Mouse (Mus musculus): ENCODE results near the gene Kbtbd2. TPM values are rescaled to one million over a fixed set of nuclear protein-coding genes. Genes with fewer than 3 reads are reported as not detected.

Gene Kbtbd2
- total RNA-seq, 2 experiments from 2014 or later: 19.3 to 21.0 TPM

DNA sequence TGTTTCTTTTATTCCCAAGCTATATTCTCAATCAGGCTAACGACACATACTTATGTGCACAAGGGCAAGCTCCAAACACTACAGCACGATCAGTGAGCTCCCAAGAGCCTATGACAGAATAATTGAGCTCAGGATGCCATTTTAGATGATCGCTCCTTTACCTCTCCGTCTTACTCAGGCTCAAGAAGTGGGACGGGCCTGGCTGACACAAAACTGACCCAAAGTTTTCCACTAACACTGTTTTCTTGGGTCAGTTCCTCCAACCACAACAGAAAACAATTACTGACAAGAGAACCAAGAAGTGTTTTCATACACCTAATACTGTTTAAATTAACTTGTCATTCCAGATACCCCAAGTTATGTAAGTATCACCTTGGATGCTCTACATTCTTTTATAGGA, 2.8 kb downstream of the Kbtbd2 start:
- intact Hi-C loops (cut with DNase I): no loop called here
- DNase-seq: no peak

DNA sequence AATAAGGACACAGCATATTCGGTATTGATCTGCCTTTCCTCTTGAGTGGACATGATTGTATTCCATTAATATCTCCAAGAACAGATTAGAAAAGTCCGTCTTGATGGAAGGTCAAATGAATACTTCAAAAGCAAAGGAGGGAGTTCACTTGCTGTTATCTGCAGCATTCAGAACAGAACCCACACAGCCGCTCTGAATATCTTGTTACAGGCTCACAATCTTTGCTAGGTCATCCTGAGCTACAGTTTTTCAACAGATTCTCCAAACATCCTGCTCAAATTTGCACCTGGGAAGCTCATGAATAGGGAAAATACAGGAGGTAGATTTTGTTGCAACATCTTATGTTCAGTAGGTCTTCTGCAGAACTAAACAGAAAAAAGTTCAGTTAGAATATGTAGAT, 8.3 kb downstream of the Kbtbd2 start:
- intact Hi-C loops (cut with DNase I): no loop called here
- DNase-seq: no peak

DNA sequence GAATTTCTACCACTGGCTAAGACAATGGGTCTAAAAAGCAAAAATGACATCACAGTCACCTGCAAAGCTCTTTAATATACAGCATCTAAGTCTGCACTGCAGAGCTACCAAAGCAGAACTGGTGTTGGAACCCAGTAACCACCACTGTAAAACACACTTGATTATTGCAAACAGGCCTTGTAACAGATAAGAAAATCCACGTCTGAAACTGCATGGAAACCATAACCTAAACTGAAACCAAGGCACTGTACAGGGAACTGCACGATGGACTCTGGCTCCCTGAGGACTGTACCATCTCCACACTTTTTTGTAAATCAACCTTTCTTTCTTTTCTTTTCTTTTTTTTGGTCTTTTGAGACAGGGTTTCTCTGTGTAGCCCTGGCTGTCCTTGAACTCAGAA, 9.9 kb downstream of the Kbtbd2 start:
- no peak for DNase-seq
- intact Hi-C loops (cut with DNase I): no loop called here

DNA sequence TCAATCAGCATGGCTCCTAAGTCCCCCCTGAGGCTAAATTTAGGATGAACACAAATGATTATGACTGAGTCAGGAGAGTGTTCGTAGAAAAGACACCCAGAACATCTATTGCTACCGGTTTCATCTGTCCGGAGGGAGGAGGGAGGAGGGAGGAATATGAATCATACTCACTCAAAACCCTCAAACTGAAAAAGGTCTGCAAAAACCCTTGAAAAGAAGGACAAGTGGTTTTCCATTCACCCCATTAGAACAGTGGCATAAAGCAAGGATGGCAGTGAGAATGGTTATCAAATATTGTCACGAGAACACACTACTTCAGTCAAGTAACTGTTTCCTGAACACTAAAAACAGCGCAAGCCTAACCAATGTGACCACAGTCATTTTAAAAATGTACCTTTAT, 12.5 kb downstream of the Kbtbd2 start:
- DNase-seq: no peak
- intact Hi-C loops (cut with DNase I): no loop called here

DNA sequence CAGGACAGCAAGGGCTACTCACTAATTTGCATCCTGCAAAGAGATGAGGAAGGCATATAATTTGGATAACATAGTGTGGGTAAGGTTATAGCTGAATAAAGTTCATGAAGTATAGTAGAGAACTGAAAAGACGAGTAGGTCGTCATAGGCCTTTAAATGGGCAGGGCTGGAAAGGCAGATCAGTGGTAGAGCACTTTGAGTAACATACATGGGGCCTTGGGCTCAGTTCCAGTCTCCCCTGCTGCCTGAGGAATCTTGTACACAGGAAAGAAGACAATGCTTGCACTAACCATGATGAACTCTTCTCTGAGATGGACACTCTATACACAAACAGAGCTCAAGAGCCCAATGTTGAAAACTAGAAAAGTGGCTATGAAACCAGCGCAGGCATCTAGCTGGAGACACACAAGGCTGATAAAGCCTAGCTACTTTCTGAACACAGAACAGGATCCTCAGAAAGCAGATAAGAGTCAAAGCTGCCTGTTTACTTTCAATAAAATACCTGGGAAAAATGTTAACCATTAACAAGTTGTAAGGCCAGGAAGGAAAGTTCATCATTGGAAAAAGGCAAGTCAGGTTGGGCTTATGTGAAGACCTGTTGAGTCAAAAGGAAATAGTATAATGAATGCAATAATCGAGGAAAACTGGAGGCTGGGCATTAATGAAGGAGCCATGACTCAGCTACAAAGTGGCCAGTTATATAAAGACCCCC, 13.9 kb downstream of the Kbtbd2 start:
- intact Hi-C loops (cut with DNase I): no loop called here
- no peak for DNase-seq

DNA sequence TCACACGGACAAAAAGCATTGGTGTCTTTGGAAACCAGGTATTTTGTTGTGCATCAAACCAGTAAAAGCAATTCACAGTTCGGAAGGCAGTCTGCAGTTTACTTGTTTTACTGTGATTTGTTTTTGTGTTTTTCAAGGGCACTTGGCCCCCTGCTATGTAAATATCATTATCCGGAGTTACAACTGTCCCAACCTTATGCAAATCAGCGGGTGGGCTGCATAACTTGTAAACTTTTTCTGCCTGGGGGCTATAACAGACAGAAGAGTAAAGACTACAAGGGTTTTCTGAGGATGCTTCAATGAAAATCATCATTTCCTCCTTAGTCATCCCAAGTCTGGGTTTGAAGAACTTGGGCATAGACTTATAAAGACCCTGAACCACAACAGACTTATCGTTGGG, 18.0 kb downstream of the Kbtbd2 start:
- intact Hi-C loops (cut with DNase I): no loop called here
- no peak for DNase-seq

DNA sequence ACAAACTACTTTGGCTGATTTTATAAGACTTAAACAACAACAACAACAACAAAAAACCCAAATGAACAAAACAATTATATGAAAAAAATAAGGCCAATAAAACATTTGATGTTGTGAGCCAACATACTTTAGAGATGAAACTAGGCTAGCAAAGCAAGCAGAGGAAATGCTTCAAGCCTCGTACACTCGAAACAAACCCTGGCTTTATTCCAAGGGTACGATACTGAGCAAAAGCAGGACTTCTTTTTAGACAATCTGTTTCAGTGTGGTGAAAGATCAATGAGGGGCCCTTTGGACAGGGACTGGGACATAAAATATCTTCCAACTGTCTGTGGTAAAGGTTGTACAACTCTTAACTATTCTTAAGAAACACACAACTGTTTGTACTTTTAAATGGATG, 21.8 kb downstream of the Kbtbd2 start:
- intact Hi-C loops (cut with DNase I): no loop called here
- no peak for DNase-seq

DNA sequence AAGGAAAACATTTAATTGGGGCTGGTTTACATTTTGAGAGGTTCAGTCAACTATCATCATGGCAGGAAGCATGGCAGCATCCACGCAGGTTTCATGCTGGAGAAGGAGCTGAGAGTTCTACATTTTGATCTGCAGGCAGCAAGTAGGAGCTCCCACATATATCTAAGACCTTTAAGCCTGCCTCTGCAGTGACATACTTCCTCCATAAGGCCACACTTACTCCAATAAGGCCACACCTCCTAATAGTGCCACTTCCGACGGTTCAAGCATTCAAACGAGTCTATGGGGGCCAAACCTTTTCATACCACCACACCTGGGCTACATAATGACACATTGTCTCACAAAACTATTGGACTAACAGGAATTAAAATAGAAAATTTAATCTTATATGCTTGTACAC, 31.9 kb downstream of the Kbtbd2 start:
- intact Hi-C loops (cut with DNase I): no loop called here

DNA sequence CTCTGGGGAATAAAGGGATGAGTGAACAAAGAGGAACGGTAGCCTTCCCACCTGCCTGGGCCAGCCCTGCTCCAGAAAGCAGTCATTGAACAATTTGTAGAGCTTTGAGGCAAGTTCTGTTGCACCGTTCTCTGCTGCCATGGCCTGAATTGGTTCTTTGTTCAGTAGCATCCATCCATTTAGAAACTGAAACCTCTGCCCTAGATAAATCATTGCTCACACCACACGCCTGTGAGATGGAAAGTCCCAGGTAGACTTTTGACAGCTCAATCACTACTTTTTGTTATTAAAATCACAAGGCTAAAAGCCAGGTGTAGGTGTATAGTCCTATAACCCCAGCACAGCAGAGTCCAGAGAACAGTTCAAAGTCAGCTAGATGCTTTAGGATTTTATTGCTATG, 32.3 kb downstream of the Kbtbd2 start:
- no peak for DNase-seq
- intact Hi-C loops (cut with DNase I): no loop called here

More for the DNA sequence above, 31.9 kb downstream of the Kbtbd2 start:
- no peak for DNase-seq

DNA sequence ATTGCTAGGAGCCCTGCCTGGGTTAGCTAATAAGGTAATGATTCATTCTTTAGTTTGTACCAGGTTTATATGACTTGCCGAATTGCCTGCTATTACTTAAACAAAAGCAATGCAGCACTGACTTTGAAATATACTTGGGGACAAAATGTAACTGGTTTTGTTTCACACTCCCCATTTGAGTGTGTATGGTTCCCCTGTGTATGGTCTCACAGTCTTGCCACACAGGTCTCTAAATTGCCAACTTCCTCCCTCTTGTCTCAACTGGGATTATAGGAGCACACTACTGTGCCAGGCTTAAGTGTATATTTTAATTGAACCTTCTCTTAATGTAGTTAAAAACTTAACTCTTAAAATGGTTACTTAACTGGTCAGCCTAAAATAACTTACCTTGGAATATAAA, 38.3 kb downstream of the Kbtbd2 start:
- intact Hi-C loops (cut with DNase I): no loop called here
- no peak for DNase-seq

DNA sequence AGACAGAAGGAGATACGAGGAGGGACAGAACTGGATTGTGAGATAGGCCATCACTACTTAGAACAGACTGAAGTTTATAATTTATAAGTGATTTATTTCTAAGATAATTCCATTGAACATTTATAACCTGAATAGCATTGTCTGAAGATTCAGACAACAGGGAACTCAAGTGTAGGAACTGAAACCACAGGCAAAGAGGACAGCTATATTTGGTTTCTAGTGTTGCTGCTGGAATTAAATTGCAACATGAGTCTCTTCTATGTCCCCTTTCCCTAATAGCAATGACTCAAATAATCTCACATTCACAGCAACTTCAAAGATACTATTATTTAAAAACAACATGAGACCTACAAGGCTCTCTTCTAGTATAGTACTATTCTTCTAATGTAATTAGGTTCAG, 41.5 kb downstream of the Kbtbd2 start:
- DNase-seq: no peak
- intact Hi-C loops (cut with DNase I): no loop called here

DNA sequence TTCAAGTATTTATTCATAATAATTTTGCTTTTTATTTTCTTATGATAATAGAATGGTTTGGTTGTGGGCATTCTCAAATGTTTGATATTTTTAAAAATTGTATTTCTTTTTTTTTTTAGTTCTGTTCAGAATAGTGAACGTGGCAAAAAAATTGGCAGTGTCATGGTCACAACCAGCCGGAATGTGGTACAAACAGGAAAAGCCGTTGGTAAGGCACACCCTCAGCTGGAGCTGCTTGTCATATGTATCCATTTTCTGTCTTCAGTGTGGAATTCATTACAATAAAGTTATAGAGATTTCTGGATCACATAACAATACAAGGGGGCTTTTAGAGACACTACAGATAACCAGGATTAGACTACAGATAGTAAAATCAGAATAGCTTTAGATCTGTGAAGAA, 43.9 kb downstream of the Kbtbd2 start:
- no peak for DNase-seq
- intact Hi-C loops (cut with DNase I): no loop called here

DNA sequence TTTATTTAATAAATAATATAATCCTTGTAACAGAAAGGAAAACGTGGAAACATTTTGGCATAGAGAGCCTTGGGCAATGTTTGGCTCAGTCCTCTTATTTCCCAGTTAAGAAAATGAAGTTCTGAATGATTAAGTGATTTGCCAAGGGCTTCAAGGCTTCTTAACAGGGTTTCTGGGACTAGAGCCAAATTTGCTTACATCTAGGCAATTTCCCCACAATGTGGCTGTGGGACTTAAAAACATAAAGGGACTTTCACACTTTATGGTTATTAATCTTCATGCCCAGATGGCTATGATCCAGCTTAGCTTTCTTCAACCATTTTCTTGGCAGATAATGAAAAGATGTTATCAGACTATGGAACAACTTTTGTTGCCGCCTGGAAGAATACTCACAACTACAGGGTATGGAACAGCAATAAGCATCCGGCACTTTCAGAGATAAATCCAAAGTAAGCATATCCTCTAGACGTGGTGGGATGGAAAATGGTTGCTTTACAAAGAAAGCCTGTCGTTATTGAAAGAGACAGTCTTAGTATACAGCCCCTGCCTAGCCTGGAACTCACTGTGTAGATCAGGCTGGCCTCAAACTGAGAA, 51.6 kb downstream of the Kbtbd2 start:
- intact Hi-C loops (cut with DNase I): no loop called here
- no peak for DNase-seq

DNA sequence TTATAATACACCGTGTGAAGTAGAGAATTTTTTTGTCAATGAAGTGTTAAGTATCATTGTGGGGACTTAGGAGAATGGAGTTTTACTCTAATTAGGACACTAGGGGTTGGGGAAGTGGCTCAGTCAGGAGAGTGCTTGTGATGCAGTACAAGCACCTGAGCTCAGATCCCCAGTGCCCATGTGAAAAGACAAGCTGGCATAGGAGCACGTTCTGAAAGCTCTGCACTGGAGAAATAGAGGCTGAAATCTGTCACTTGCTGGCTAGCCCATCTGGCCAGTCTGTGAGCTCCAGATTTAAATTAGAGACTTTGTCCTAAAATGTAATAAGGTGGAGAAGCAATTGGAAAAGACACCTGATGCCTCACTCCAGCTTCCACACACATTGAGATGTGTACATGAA, 65.1 kb downstream of the Kbtbd2 start:
- no peak for DNase-seq

More for the DNA sequence above, 65.1 kb downstream of the Kbtbd2 start:
- intact Hi-C loops (cut with DNase I): no loop called here

Other genes starting within 250 kb of the Kbtbd2 start
- under 1 TPM; 0.41 to 0.47 TPM for gene Pde1c, start 228.7 kb downstream of the Kbtbd2 start, total RNA-seq (2021)
- gene Lsm5, start 93.1 kb downstream of the Kbtbd2 start, total RNA-seq (2021): 10 to 100 TPM; 12.1 to 14.8 TPM
- gene Avl9, start 82.9 kb downstream of the Kbtbd2 start, total RNA-seq (2021): 1 to 10 TPM; 2.7 to 4.0 TPM
- 10 to 100 TPM; 44.4 to 48.4 TPM for gene Fkbp9, start 34.2 kb upstream of the Kbtbd2 start, total RNA-seq (2021)
- 10 to 100 TPM; 54.5 to 56.3 TPM for gene Nt5c3, start 126.1 kb upstream of the Kbtbd2 start, total RNA-seq (2021)
- gene Vmn1r4, start 126.2 kb upstream of the Kbtbd2 start, total RNA-seq (2021): under 1 TPM in 1 of 2 experiments, not detected in 1; 0.25 TPM
- gene Vmn1r5, start 172.5 kb upstream of the Kbtbd2 start, total RNA-seq (2021): not detected
- not detected for gene Vmn1r6, start 199.4 kb upstream of the Kbtbd2 start, total RNA-seq (2021)
- gene Vmn1r7, start 227.5 kb upstream of the Kbtbd2 start, total RNA-seq (2021): not detected
- gene Vmn1r8, start 234.5 kb upstream of the Kbtbd2 start, total RNA-seq (2021): not detected